Mouse (Mus musculus) E14TG2a.4 (cell line): ENCODE measurements around the gene Slc30a6.
"Not testable (repeated sequence)": the region's sequence is repeated elsewhere in the genome, so short reads cannot be mapped to it uniquely, and the experiment has no call there.

Experiments
- H3K27me3 ChIP-seq: 2 replicates; pipeline ENCODE4 v1.6.1; 2014; ENCODE audit warnings: low read length, control low read depth; ENCODE audit not compliant: insufficient read depth
- H3K36me3 ChIP-seq: 2 replicates; pipeline ENCODE4 v1.6.1; 2014; ENCODE audit warnings: low read length, control low read depth; ENCODE audit not compliant: insufficient read depth
- H3K4me1 ChIP-seq: replicated peaks from 2 replicates; pipeline ENCODE4 v1.6.1; 2014; ENCODE audit warnings: low read depth, low read length, control low read depth
- H3K4me3 ChIP-seq: replicated peaks from 2 replicates; pipeline ENCODE4 v1.5.1; 2014; ENCODE audit warnings: mild to moderate bottlenecking, low read length
- H3K9me3 ChIP-seq: 2 replicates; pipeline ENCODE4 v1.6.1; 2014; ENCODE audit warnings: low read length, control low read depth
- CTCF ChIP-seq: conservative IDR thresholded peaks from 2 replicates; pipeline ENCODE4 v1.5.1; 2014; ENCODE audit warnings: low read length
- NANOG ChIP-seq: IDR thresholded peaks from 2 replicates; pipeline ENCODE4 v1.6.1; 2014; ENCODE audit warnings: borderline replicate concordance, low read length, mixed read lengths
- POU5F1 ChIP-seq: IDR thresholded peaks from 2 replicates; pipeline ENCODE4 v1.6.1; 2014; ENCODE audit warnings: low read length, borderline replicate concordance

Slc30a6 gene

DNA sequence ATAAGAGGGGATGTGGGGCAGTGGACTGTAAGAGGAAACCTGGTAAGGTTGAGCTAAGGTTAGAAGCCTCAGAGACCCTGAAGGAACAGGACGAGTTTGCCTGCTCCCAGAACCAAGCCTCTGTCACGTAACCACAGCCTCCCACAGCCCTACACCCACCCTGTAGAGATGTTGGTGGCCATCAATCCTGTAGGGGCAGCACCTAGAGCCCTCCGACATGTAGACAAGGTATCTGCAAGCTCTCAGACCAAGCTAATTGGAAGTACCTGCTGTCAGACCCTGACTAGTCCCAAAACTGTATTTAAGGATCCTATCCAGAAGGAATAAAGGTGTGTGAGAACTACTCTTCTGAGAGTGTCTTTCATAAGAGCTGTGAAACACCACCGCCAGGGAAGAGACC, 60.0 kb downstream of the Slc30a6 start:
- no peaks in the 10 kb centered on the region for H3K9me3 ChIP-seq
- peak overlapping the region; percentile 11 for H3K4me3 ChIP-seq
- peaks cover 11% of the 10 kb centered on the region for H3K36me3 ChIP-seq

DNA sequence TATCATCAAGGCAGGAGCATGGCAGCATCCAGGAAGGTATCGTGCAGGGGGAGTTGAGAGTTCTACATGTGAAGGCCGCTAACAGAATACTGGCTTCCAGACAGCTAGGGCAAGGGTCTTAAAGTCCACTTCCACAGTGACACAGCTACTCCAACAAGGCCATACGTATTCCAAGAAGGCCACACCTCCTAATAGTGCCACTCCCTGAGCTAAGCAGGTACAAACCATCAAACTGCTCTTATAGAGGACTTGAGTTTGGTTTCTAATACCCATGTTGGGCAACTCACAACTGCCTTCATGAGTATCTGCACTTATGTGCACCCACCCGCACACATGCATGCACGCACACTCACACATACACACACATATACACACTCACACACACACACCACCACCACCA, 61.4 kb downstream of the Slc30a6 start:
- peaks cover 38% of the 10 kb centered on the region for H3K4me1 ChIP-seq
- H3K27me3 ChIP-seq = no peaks in the 10 kb centered on the region
- TF ChIP-seq POU5F1 = no peak
- TF ChIP-seq CTCF = no peak
- no peak for TF ChIP-seq NANOG
- H3K4me3 ChIP-seq = no peak overlapping the region
- H3K36me3 ChIP-seq = peaks cover 7% of the 10 kb centered on the region
- H3K9me3 ChIP-seq = no peaks in the 10 kb centered on the region

More for the DNA sequence above, 60.0 kb downstream of the Slc30a6 start:
- Histone ChIP-seq H3K4me1 (peaks cover 38% of the 10 kb centered on the region), H3K27me3 (no peaks in the 10 kb centered on the region)
- no peak for TF ChIP-seq POU5F1
- TF ChIP-seq NANOG = no peak
- no peak for TF ChIP-seq CTCF

DNA sequence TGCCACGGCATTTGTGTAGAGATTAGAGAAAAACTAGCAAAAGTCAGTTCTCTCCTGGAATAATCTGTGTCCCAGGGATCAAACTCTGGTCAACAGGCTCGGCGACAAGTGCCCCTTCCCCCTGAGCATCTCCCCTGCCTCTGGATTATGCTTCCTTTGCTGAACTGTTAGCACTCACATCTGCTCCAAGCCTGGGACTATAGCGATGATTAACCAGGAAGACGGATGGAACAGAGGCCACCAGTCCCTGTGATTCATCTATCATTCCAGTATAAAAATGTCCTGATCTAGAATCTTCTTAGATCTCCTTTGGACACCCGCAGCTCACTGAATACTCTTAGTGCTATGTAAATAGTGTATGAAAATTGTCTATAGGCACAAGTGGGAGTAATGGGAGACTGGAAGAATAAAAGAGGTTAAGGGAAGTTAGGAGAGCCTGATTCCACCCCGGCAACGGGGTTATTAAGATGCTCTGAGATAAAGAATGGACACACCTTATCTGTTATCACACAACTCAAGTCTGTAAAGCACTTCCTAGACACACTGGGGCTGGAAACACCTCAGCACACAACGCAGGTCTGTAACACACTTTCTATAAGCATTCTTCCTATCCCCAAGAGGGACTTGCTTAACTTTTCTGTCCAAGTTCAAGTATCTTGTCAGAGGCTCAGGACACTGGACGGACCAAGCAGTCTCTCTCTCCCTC, 62.7 kb downstream of the Slc30a6 start:
- H3K9me3 ChIP-seq = no peaks in the 10 kb centered on the region
- TF ChIP-seq NANOG (no peak), CTCF (no peak), POU5F1 (no peak)
- peaks cover 48% of the 10 kb centered on the region for H3K4me1 ChIP-seq
- no peaks in the 10 kb centered on the region for H3K36me3 ChIP-seq
- peak overlapping the region; percentile 32; the same call in 1 of the 2 replicates for H3K4me3 ChIP-seq
- H3K27me3 ChIP-seq = no peaks in the 10 kb centered on the region

GRCm38 (mm10) chr17:74458711-74459408, 63.5 kb downstream of the Slc30a6 start, which contains the start of gene Nlrc4:
Gene Nlrc4 (minus strand): TSS chr17:74459142.
- H3K4me3 ChIP-seq = peak within 1 kb of the TSS; percentile 32
- no peaks in the 10 kb centered on the region for H3K36me3 ChIP-seq
- no peaks in the 10 kb centered on the region for H3K9me3 ChIP-seq
- H3K4me1 ChIP-seq = peaks cover 48% of the 10 kb centered on the region
- H3K27me3 ChIP-seq = no peaks in the 10 kb centered on the region
- TF ChIP-seq NANOG = no peak
- TF ChIP-seq CTCF = no peak
- no peak for TF ChIP-seq POU5F1

DNA sequence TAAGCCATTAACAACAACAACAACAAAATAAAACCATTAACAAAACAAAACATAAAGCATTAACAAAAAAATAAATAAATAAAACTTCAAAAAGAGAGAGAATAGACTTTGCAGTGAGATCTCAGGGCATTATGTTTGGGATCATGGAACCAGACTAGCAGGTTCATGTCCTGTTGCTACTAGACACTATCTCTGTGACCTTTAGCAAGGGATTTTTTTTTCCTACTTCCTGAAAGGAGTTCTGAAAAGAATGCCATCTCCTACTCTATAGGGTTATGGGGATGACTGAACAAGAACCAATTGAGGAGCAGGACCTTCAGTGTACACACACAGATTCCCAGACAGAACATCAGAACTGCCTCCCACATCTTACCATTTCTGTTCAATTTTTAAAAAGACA, 68.1 kb downstream of the Slc30a6 start:
- Histone ChIP-seq H3K36me3 (no peaks in the 10 kb centered on the region), H3K4me1 (peaks cover 27% of the 10 kb centered on the region), H3K4me3 (no peak overlapping the region), H3K27me3 (no peaks in the 10 kb centered on the region), H3K9me3 (no peaks in the 10 kb centered on the region)
- no peak for TF ChIP-seq CTCF
- TF ChIP-seq POU5F1 = no peak
- no peak for TF ChIP-seq NANOG

DNA sequence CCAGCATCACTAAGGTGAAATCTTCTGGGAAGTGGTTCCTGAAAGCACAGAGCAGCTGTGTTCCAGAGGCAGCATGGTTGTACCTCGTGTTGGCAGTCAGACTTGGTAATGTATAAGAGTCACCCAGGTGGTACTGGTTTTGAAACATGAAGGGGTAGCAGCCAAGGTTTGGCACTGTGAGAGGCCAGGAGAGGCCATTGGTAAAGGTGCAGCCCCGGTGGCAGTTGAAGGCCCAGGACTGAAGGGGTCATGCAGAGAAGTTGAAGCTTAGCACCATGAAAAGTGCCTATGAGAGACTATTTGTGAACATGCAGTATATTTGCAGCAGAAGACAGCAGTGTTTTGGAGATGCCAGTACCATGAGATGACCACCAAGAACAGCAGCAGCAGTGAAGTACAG, 72.6 kb downstream of the Slc30a6 start:
- not testable (repeated sequence) for H3K27me3 ChIP-seq, H3K9me3 ChIP-seq, H3K36me3 ChIP-seq, H3K4me3 ChIP-seq, H3K4me1 ChIP-seq

GRCm38 (mm10) chr17:74470133-74470532, 74.7 kb downstream of the Slc30a6 start:
- not testable (repeated sequence) for H3K36me3 ChIP-seq

More at GRCm38 (mm10) chr17:74470133-74470532, 74.7 kb downstream of the Slc30a6 start:
- not testable (repeated sequence) for H3K4me1 ChIP-seq, H3K27me3 ChIP-seq, H3K4me3 ChIP-seq
- H3K9me3 ChIP-seq = peaks cover 14% of the 10 kb centered on the region
